Mouse (Mus musculus): ENCODE data around the gene Usp32.
A peak's percentile ranks its signal among the peaks of the same experiment; 100 is the strongest.

The Usp32 gene

GRCm38 (mm10) chr11:84978113-84978512, 161.8 kb downstream of the Usp32 start:
- no peak for DNase-seq

GRCm38 (mm10) chr11:84977385-84977952, 162.5 kb downstream of the Usp32 start:
- DNase-seq, result no peak

- DNase-seq, result no peak
These were observed 163.3 kb downstream of the Usp32 start for GRCm38 (mm10) chr11:84976706-84977105.

GRCm38 (mm10) chr11:84974582-84974981, 165.4 kb downstream of the Usp32 start:
- no peak for DNase-seq

GRCm38 (mm10) chr11:84973661-84974060, 166.3 kb downstream of the Usp32 start:
- DNase-seq, result no peak

- DNase-seq, result no peak
These were observed 167.9 kb downstream of the Usp32 start for GRCm38 (mm10) chr11:84972067-84972466.

- DNase-seq, result no peak
These were observed 171.2 kb downstream of the Usp32 start for GRCm38 (mm10) chr11:84968775-84969174.

- DNase-seq, result no peak
These were observed 171.7 kb downstream of the Usp32 start for GRCm38 (mm10) chr11:84968309-84968708.

- DNase-seq, result no peak
These were observed 172.8 kb downstream of the Usp32 start for GRCm38 (mm10) chr11:84967113-84967512.

- no peak for DNase-seq
These were observed 173.3 kb downstream of the Usp32 start for GRCm38 (mm10) chr11:84966696-84967095.

- DNase-seq, result no peak
These were observed 176.4 kb downstream of the Usp32 start for GRCm38 (mm10) chr11:84963556-84963955.

GRCm38 (mm10) chr11:84962536-84962935, 177.4 kb downstream of the Usp32 start:
- DNase-seq, result no peak

- no peak for DNase-seq
These were observed 178.4 kb downstream of the Usp32 start for GRCm38 (mm10) chr11:84961571-84961970.

GRCm38 (mm10) chr11:84960780-84961179, 179.2 kb downstream of the Usp32 start:
- DNase-seq, result no peak

- no peak for DNase-seq
These were observed 179.7 kb downstream of the Usp32 start for GRCm38 (mm10) chr11:84960291-84960690.

- DNase-seq, result no peak
These were observed 180.2 kb downstream of the Usp32 start for GRCm38 (mm10) chr11:84959701-84960181.

GRCm38 (mm10) chr11:84959181-84959580, 180.8 kb downstream of the Usp32 start:
- no peak for DNase-seq

GRCm38 (mm10) chr11:84958271-84958630, 181.7 kb downstream of the Usp32 start:
- DNase-seq, result no peak

- DNase-seq, result peak; percentile 56
These were observed 182.2 kb downstream of the Usp32 start, which contains the start of gene Car4 for GRCm38 (mm10) chr11:84957591-84958270. Gene Car4, plus strand, starts transcription at chr11:84957786.

GRCm38 (mm10) chr11:84957171-84957570, 182.8 kb downstream of the Usp32 start:
- DNase-seq, result no peak

GRCm38 (mm10) chr11:84956400-84956799, 183.6 kb downstream of the Usp32 start:
- no peak for DNase-seq

- no peak for DNase-seq
These were observed 187.3 kb downstream of the Usp32 start for GRCm38 (mm10) chr11:84952611-84953010.

- DNase-seq, result no peak
These were observed 191.4 kb downstream of the Usp32 start for GRCm38 (mm10) chr11:84948526-84948925.

GRCm38 (mm10) chr11:84948114-84948513, 191.8 kb downstream of the Usp32 start:
- DNase-seq, result no peak

GRCm38 (mm10) chr11:84947206-84947605, 192.8 kb downstream of the Usp32 start:
- no peak for DNase-seq
